Mouse (Mus musculus) liver, postnatal 0 days (tissue): Measurements from ENCODE around the gene Anks1b. TPM values are rescaled to one million over a fixed set of nuclear protein-coding genes. Genes with fewer than 3 reads are reported as not detected.
A peak's percentile ranks its signal among the peaks of the same experiment; 100 is the strongest.

ENCODE experiments used
- ATAC-seq: fragments of 200-750 bp; cut with Nextera tagmentation; 2 replicates; pipeline ENCODE4 v1.8.0; 2017; ENCODE audit warnings: mild to moderate bottlenecking, moderate library complexity
- DNase-seq: peaks from one replicate; pipeline ENCODE4 v3.0.0-alpha.2; 2016
- H3K27ac ChIP-seq: fragments of 300-500 bp; sonication (generic); 2 replicates; pipeline ENCODE4 v1.5.1; 2014; ENCODE audit warnings: antibody characterized with exemption, moderate library complexity, mild to moderate bottlenecking, low read depth
- H3K27me3 ChIP-seq: fragments of 300-500 bp; sonication (generic); 2 replicates; pipeline ENCODE4 v1.6.1; 2014; ENCODE audit warnings: low read length, control low read depth, mixed read lengths; ENCODE audit not compliant: insufficient read depth
- H3K36me3 ChIP-seq: fragments of 300-500 bp; sonication (generic); replicated peaks from 2 replicates; pipeline ENCODE4 v1.6.1; 2014; ENCODE audit warnings: mild to moderate bottlenecking, control low read depth, low read length, moderate library complexity, mixed read lengths; ENCODE audit not compliant: insufficient read depth
- H3K4me1 ChIP-seq: fragments of 300-500 bp; sonication (generic); 2 replicates; pipeline ENCODE4 v1.6.1; 2014; ENCODE audit warnings: antibody characterized with exemption, mild to moderate bottlenecking, control low read depth; ENCODE audit not compliant: insufficient read depth
- H3K4me2 ChIP-seq: fragments of 300-500 bp; sonication (generic); 2 replicates; pipeline ENCODE4 v1.6.1; 2014; ENCODE audit warnings: low read depth, mild to moderate bottlenecking, low read length, moderate library complexity, mixed read lengths
- H3K4me3 ChIP-seq: fragments of 300-500 bp; sonication (generic); 2 replicates; pipeline ENCODE4 v1.5.1; 2014; ENCODE audit warnings: low read depth, low read length
- H3K9ac ChIP-seq: fragments of 300-500 bp; sonication (generic); replicated peaks from 2 replicates; pipeline ENCODE4 v1.6.1; 2014; ENCODE audit warnings: mild to moderate bottlenecking, moderate library complexity
- H3K9me3 ChIP-seq: fragments of 300-500 bp; sonication (generic); 2 replicates; pipeline ENCODE4 v1.6.1; 2016; ENCODE audit warnings: mild to moderate bottlenecking, control low read depth, low read length, mixed read lengths
- CTCF ChIP-seq: sonication (generic); IDR thresholded peaks from 2 replicates; pipeline ENCODE4 v1.5.1; 2016; ENCODE audit warnings: antibody characterized with exemption, low read depth
- EP300 ChIP-seq: IDR thresholded peaks from 2 replicates; pipeline ENCODE4 v1.6.1; 2016; ENCODE audit warnings: antibody characterized with exemption, low read depth, mild to moderate bottlenecking
- WGBS: fragments of 180-500 bp; shearing (Covaris S2); extraction: QIAGEN DNeasy Blood & Tissue Kit; methylation state at CpG from one replicate; pipeline ENCODE4 v1.1.7; 2014; ENCODE audit not compliant: insufficient replicate concordance; 5-methylcytosine and 5-hydroxymethylcytosine counted together
- polyA plus RNA-seq: library from polyadenylated mRNA; unstranded; fragments of >200 nt; fragmentation: Nextera tagmentation; extraction: Ambion mirVana; gene quantifications from 2 replicates; pipeline ENCODE4 v1.2.1, GENCODE M21; 2015

The Anks1b gene
- polyA plus RNA-seq, 1 experiment from 2014 or later, result not detected

GRCm38 (mm10) chr10:90966821-90967220 lies 1093.5 kb downstream of the Anks1b start:
- no peak overlapping the region for H3K4me2 ChIP-seq
- no peaks in the 10 kb centered on the region for H3K9me3 ChIP-seq
- TF ChIP-seq EP300, result no peak
- no peak for TF ChIP-seq CTCF
- H3K4me1 ChIP-seq, result peaks cover 4% of the 10 kb centered on the region
- H3K9ac ChIP-seq, result no peak overlapping the region
- DNase-seq (no peak), ATAC-seq (no peak)
- WGBS, result 11% methylated on average over 9 of the region's 9 CpGs
- H3K36me3 ChIP-seq, result no peaks in the 10 kb centered on the region
- no peak overlapping the region for H3K27ac ChIP-seq
- H3K4me3 ChIP-seq, result no peak overlapping the region
- H3K27me3 ChIP-seq, result peaks cover 34% of the 10 kb centered on the region

DNA sequence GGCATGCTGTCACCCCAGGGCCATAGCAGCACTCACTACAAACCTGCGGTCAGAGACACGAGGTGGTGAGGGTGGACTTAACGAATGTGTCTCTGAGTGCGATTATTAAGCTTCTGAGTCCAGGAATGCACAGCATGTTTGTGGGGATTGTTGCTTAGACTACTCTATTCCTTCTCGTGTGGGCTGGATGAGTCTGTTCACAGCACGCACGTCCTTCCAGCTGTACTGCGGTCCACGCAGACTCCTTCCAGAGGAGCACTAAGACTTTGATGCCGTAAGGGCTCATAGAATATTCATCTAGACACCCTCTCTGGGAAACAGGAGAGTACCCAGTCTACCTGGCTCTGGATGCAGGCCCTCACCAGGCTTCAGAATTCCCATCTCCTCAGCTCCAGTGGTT lies 1094.9 kb downstream of the Anks1b start:
- WGBS, result 82% methylated on average over 10 of the region's 10 CpGs
- DNase-seq (no peak), ATAC-seq (no peak)
- H3K27me3 ChIP-seq, result peaks cover 36% of the 10 kb centered on the region
- H3K9ac ChIP-seq, result no peak overlapping the region
- TF ChIP-seq CTCF, result no peak
- TF ChIP-seq EP300, result no peak
- no peak overlapping the region for H3K4me2 ChIP-seq
- no peak overlapping the region for H3K27ac ChIP-seq
- H3K9me3 ChIP-seq, result no peaks in the 10 kb centered on the region
- no peak overlapping the region for H3K4me3 ChIP-seq
- peaks cover 4% of the 10 kb centered on the region for H3K4me1 ChIP-seq
- no peaks in the 10 kb centered on the region for H3K36me3 ChIP-seq

DNA sequence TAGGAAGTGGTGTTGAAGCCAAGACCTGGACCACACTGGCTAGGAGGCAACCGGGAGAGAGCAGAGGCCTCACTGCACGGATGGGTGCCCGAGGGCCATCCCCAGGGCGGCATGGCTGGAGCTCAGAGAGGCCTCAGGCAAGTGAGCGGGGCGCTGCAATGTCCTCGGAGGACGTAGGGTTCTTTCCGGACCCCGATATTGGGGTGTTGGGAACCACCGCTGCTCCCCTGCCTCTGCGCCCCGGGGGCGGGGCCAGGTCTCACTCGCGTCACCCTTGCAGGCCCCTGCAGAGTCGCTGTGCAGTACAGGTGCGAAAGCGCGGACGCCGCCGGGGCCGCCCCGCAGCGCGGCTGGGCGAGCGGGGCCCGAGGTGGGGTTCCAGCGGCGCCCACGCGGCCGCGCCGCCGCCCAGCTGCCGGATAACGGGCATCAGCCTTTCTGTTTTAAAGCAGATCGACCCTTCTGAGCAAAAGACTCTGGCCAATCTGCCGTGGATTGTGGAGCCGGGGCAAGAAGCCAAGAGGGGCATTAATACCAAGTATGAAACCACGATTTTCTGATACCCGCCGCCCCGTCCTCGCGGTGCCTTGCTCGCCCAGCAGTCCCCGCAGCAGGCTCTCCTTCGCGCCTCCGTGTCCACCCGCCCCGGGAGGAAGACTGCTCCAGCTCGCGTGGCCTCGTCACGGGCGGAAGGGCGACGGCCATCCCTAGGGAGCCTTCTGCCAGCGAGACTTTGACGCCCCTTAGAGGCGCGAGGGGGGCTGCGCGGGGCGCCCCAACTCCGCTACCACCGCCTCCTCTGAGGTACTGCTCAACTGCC lies 1096.3 kb downstream of the Anks1b start:
- ATAC-seq (0 out of 2 replicates have a peak, but pooled peaks have one; percentile 12), DNase-seq (peak; percentile 20)
- Histone ChIP-seq H3K4me2 (peak overlapping the region; percentile 70), H3K9me3 (no peaks in the 10 kb centered on the region), H3K36me3 (no peaks in the 10 kb centered on the region), H3K27me3 (peaks cover 36% of the 10 kb centered on the region), H3K4me3 (peak overlapping the region; percentile 42), H3K9ac (peak overlapping the region; percentile 18), H3K4me1 (peaks cover 4% of the 10 kb centered on the region), H3K27ac (no peak overlapping the region)
- WGBS, result 3% methylated on average over 72 of the region's 72 CpGs
- no peak for TF ChIP-seq EP300
- TF ChIP-seq CTCF, result no peak

DNA sequence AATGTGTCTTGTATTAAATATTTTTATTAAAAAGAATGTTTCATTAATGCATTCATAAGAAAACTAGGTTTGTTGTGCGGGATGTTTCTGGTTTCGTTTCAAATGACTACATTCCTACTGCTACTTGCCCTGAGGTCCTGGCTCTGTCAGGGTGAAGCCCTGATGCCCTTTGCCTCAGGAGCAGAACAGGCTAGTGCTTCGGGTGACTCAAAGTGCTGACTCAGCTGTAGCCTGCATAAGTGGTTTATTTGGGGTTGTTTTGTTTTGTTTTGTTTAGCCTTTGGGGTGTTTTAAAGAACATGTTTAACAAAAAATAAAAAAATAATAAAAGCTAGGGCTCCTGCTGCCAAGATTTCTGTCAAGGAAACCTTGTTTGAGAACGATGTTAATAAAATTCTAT lies 1097.3 kb downstream of the Anks1b start:
- TF ChIP-seq CTCF (no peak), EP300 (no peak)
- Histone ChIP-seq H3K4me3 (no peak overlapping the region), H3K27me3 (peaks cover 36% of the 10 kb centered on the region), H3K36me3 (no peaks in the 10 kb centered on the region), H3K9me3 (no peaks in the 10 kb centered on the region), H3K9ac (no peak overlapping the region), H3K4me2 (no peak overlapping the region), H3K27ac (no peak overlapping the region), H3K4me1 (peaks cover 4% of the 10 kb centered on the region)
- ATAC-seq, result no peak
- DNase-seq, result no peak
- WGBS, result 41% methylated on average over 4 of the region's 4 CpGs

GRCm38 (mm10) chr10:90974084-90974483 lies 1100.8 kb downstream of the Anks1b start:
- 54% methylated on average over 2 of the region's 2 CpGs for WGBS
- no peak for TF ChIP-seq CTCF
- no peak for TF ChIP-seq EP300
- H3K36me3 ChIP-seq, result no peaks in the 10 kb centered on the region
- H3K4me2 ChIP-seq, result no peak overlapping the region
- no peak overlapping the region for H3K27ac ChIP-seq
- ATAC-seq, result no peak
- no peaks in the 10 kb centered on the region for H3K9me3 ChIP-seq
- H3K9ac ChIP-seq, result no peak overlapping the region
- H3K4me3 ChIP-seq, result no peak overlapping the region
- peaks cover 13% of the 10 kb centered on the region for H3K27me3 ChIP-seq
- no peak for DNase-seq
- H3K4me1 ChIP-seq, result peaks cover 4% of the 10 kb centered on the region

- no peaks in the 10 kb centered on the region for H3K36me3 ChIP-seq
- 68% methylated on average over 6 of the region's 6 CpGs for WGBS
- ATAC-seq, result no peak
These were observed 1101.2 kb downstream of the Anks1b start for GRCm38 (mm10) chr10:90974491-90974890.

More at GRCm38 (mm10) chr10:90974491-90974890, 1101.2 kb downstream of the Anks1b start:
- no peak for TF ChIP-seq EP300
- no peak for TF ChIP-seq CTCF
- H3K4me2 ChIP-seq, result no peak overlapping the region
- H3K4me3 ChIP-seq, result no peak overlapping the region
- H3K27ac ChIP-seq, result no peak overlapping the region
- H3K27me3 ChIP-seq, result peaks cover 9% of the 10 kb centered on the region
- H3K9ac ChIP-seq, result no peak overlapping the region
- H3K9me3 ChIP-seq, result no peaks in the 10 kb centered on the region
- no peak for DNase-seq
- peaks cover 4% of the 10 kb centered on the region for H3K4me1 ChIP-seq
